Mouse (Mus musculus) neutrophil, adult 65 days (primary cell): ENCODE data around the gene Cfh. TPM values are rescaled to one million over a fixed set of nuclear protein-coding genes. Genes with fewer than 3 reads are reported as not detected.

ENCODE experiments used
- total RNA-seq: library from RNA; stranded (reverse); gene quantifications from 2 replicates; pipeline ENCODE4 v1.2.4, GENCODE M21; 2023

The Cfh gene
- total RNA-seq = 5.4 and 7.7 TPM in 2 replicates

GRCm38 (mm10) chr1:140183664-140184063 lies at the start of gene Cfh:
Gene Cfh, minus strand, starts transcription at chr1:140183764.

Other genes with a start within 250 kb of the Cfh start
- not detected in 2 replicates for gene Kcnt2, start 62.4 kb upstream of the Cfh start, total RNA-seq